ENCODE assay signal across 19 mouse cellular contexts in the genomic region with DNA sequence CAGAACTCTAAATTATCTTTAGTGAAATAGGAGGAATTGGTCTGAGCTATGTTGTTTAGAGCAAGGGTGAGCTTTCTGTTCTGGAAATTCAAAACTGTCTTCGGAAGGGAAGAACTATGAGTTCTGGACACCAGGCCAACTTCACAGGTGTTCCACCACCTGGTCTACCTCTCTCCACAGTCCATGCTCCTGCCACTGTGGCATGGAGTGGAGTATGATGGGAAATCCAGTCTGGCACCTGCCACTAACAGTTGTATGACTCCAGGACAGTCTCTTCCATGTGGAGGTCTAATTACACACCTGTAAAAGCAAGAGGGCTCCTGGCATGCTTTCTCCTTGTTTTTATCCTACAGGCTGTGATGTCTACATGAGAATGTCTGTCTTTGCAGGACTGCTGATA.
DNase-seq lines count a peak whose midpoint lies in the region; ATAC-seq lines count a peak whose summit lies in the region.
"Had no signal": no experiment of that assay in that cellular context is flagged by ENCODE, and none has a peak within 500 bp of the region (broad histone marks: within the 10 kb centered on the region; RNA-seq: fewer than 3 reads in every experiment).

No protein-coding gene starts in this region.

- ATAC-seq in cerebellum, adult (ENCODE audit: insufficient number of reproducible peaks, low FRiP score, low TSS enrichment) = peak; percentile 85
- ATAC-seq in erythroid progenitor cell, adult 5-6 weeks (replicated peaks; ENCODE audit: low FRiP score, poor library complexity, severe bottlenecking) = no peak
- ATAC-seq: CD4-positive, CD25-positive, alpha-beta regulatory T cell, adult 4 months; forebrain, embryonic 15.5 days; hindbrain, embryonic 16.5 days; inflammation-experienced regulatory T-cells, adult 6 months; intestine, postnatal 0 days had no signal

- DNase-seq in cerebellum, postnatal 4 days (ENCODE audit: low spot score in 2 of 2) = no peak
- DNase-seq in cerebellum, adult 9-10 months = peak; percentile 84
- peak; percentile 49 to 67 for DNase-seq in cerebellum, postnatal 25 days
- DNase-seq in Muller cell, postnatal 12 days (ENCODE audit: inconsistent ontology term) = no peak
- DNase-seq in urinary bladder, postnatal 10 days (ENCODE audit: low spot score) = no peak
- DNase-seq: adrenal gland, postnatal 10 days; B cell, adult 2 months; gastrocnemius, adult 2 months; gastrocnemius, postnatal 25 days; heart, postnatal 10 days; heart, postnatal 4 days; kidney, adult 8-10 months had no signal

Comparison
In these comparisons a context has a peak if more than half of its experiments do, and no peak if none do; other contexts are left out.
1. DNase-seq: peak in cerebellum, adult 9-10 months (single experiment) and cerebellum, postnatal 25 days (2 of 2); none in cerebellum, postnatal 4 days (0 of 2), Muller cell, postnatal 12 days (single experiment) and urinary bladder, postnatal 10 days (single experiment).